Mouse (Mus musculus) heart, embryonic 13.5 days (tissue): ENCODE data around the gene Serinc1. TPM values are rescaled to one million over a fixed set of nuclear protein-coding genes. Genes with fewer than 3 reads are reported as not detected.

ENCODE experiments used
- ATAC-seq: fragments of 200-750 bp; cut with Nextera tagmentation; 2 replicates; pipeline ENCODE4 v1.8.0; 2017; ENCODE audit warnings: moderate TSS enrichment; ENCODE audit not compliant: insufficient number of reproducible peaks, low FRiP score, low TSS enrichment; ENCODE audit errors: extremely low read depth
- H3K27ac ChIP-seq: fragments of 300-500 bp; sonication (generic); replicated peaks from 2 replicates; pipeline ENCODE4 v1.5.1; 2015; ENCODE audit warnings: moderate library complexity, mild to moderate bottlenecking, inconsistent platforms
- H3K27me3 ChIP-seq: fragments of 300-500 bp; sonication (generic); replicated peaks from 2 replicates; pipeline ENCODE4 v1.6.1; 2015; ENCODE audit warnings: mild to moderate bottlenecking, inconsistent platforms
- H3K36me3 ChIP-seq: fragments of 300-500 bp; sonication (generic); 2 replicates; pipeline ENCODE4 v1.6.1; 2015; ENCODE audit warnings: mild to moderate bottlenecking, inconsistent platforms
- H3K4me1 ChIP-seq: fragments of 300-500 bp; sonication (generic); 2 replicates; pipeline ENCODE4 v1.6.1; 2015; ENCODE audit warnings: inconsistent platforms
- H3K4me2 ChIP-seq: fragments of 300-500 bp; sonication (generic); 2 replicates; pipeline ENCODE4 v1.6.1; 2015; ENCODE audit warnings: inconsistent platforms, mild to moderate bottlenecking, moderate library complexity
- H3K4me3 ChIP-seq: fragments of 300-500 bp; sonication (generic); 2 replicates; pipeline ENCODE4 v1.5.1; 2015; ENCODE audit warnings: moderate library complexity, mild to moderate bottlenecking, inconsistent platforms
- H3K9ac ChIP-seq: fragments of 300-500 bp; sonication (generic); 2 replicates; pipeline ENCODE4 v1.6.1; 2015; ENCODE audit warnings: inconsistent platforms, mild to moderate bottlenecking, moderate library complexity
- H3K9me3 ChIP-seq: fragments of 300-500 bp; sonication (generic); 2 replicates; pipeline ENCODE4 v1.6.1; 2016; ENCODE audit warnings: inconsistent platforms
- WGBS: fragments of 180-500 bp; shearing (Covaris S2); methylation state at CpG from one replicate; pipeline ENCODE4 v1.1.7; 2015; ENCODE audit warnings: mixed read lengths; 5-methylcytosine and 5-hydroxymethylcytosine counted together
- polyA plus RNA-seq: library from polyadenylated mRNA; unstranded; fragments of >200 nt; fragmentation: Nextera tagmentation; extraction: Ambion mirVana; gene quantifications from 2 replicates; pipeline ENCODE4 v1.2.1, GENCODE M21; 2015

Gene Serinc1
- polyA plus RNA-seq, 1 experiment from 2014 or later, result 144 TPM

DNA sequence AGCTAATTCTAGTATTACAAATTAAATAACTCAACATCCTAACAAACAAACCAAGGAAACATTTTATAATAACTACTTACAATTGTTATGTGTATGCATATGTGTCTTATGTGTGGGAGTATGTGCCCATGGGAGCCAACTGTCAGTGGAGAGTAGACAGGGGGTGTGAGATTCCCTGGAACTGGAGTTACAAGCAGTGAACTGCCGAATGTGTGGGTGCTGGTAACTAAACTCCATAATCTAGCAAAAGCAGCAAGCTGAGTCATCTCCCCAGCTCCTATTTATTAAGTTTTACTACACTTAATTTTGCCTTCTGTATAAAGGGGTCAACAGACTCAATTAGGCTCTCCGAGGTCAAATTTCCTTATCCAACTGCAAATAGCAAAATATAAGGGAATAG, 1.3 kb downstream of the Serinc1 start:
- Histone ChIP-seq H3K9ac (peak overlapping the region; percentile 96), H3K36me3 (peaks cover 16% of the 10 kb centered on the region), H3K4me1 (peaks cover 37% of the 10 kb centered on the region), H3K4me2 (peak overlapping the region; percentile 82), H3K27ac (no peak overlapping the region), H3K27me3 (no peaks in the 10 kb centered on the region), H3K4me3 (peak overlapping the region; percentile 96), H3K9me3 (no peaks in the 10 kb centered on the region)
- ATAC-seq, result no peak
- WGBS, result 57% methylated on average over 2 of the region's 2 CpGs

DNA sequence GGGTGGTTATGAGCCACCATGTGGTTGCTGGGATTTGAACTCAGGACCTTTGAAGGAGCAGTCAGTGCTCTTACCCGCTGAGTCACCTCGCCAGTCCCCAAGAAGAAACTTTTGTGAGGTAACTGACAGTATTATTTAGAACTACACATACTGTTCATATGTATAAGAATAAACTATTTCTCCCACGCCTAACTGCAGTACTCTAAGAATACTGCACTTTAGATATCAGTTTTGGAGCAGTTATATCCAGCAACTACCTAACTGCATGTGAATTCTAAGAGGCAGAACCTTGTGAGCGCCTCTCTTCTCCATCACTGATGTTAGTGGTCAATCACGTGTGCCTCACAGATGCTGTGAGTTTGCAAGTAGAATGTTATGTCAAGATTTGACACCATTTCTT, 5.9 kb downstream of the Serinc1 start:
- H3K9me3 ChIP-seq, result peaks cover 4% of the 10 kb centered on the region
- no peaks in the 10 kb centered on the region for H3K27me3 ChIP-seq
- no peak for ATAC-seq
- H3K4me1 ChIP-seq, result peaks cover 36% of the 10 kb centered on the region
- peaks cover 57% of the 10 kb centered on the region for H3K36me3 ChIP-seq
- no peak overlapping the region for H3K27ac ChIP-seq
- 87% methylated on average over 5 of the region's 5 CpGs for WGBS
- no peak overlapping the region for H3K4me2 ChIP-seq
- H3K9ac ChIP-seq, result no peak overlapping the region
- H3K4me3 ChIP-seq, result no peak overlapping the region

DNA sequence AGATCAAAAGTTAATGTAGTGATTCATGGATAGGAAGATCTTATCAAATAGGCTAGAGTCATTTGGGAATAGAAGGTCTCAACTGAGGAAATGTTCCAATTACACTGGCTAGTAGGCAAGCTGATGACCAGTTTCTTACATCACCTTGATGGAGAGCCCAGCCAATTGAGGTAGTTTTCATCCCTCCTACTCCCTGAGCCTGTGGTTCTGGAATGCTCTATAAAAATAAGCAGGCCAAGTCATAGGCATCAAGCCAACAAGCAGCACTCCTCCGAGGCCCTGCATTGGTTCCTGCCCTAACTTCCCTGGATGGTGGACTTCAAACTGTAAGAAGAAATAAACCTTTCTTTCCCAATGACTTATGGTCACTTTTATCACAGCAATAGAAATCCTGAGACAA, 17.1 kb downstream of the Serinc1 start:
- no peak for ATAC-seq
- peaks cover 83% of the 10 kb centered on the region for H3K36me3 ChIP-seq
- 85% methylated on average over 1 of the region's 1 CpGs for WGBS
- H3K4me3 ChIP-seq, result no peak overlapping the region
- no peak overlapping the region for H3K9ac ChIP-seq
- H3K27ac ChIP-seq, result no peak overlapping the region
- no peak overlapping the region for H3K4me2 ChIP-seq
- no peaks in the 10 kb centered on the region for H3K9me3 ChIP-seq
- H3K4me1 ChIP-seq, result no peaks in the 10 kb centered on the region
- H3K27me3 ChIP-seq, result no peaks in the 10 kb centered on the region

DNA sequence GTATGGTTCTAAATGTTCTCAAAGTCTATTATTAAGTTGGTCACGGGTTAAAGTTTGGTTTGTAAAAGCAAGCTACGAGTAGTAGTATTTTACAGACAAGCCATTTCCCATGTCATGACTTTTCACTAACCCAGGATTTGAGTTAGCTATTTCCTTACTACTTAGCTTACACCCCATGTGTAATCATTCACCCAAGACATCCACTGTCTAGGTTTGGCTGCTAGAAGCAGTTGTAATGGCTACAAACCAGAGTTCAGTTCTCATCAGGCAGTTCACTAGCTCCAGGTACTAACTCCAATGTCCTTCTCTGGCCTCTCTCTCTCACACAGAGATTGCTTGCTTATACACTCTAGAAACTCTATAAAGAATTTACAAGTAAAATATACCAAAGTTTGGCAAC, 17.7 kb downstream of the Serinc1 start:
- H3K27ac ChIP-seq, result no peak overlapping the region
- no peak for ATAC-seq
- H3K9ac ChIP-seq, result no peak overlapping the region
- 90% methylated on average over 2 of the region's 2 CpGs for WGBS
- no peak overlapping the region for H3K4me2 ChIP-seq
- peaks cover 82% of the 10 kb centered on the region for H3K36me3 ChIP-seq
- no peak overlapping the region for H3K4me3 ChIP-seq
- H3K4me1 ChIP-seq, result no peaks in the 10 kb centered on the region
- H3K9me3 ChIP-seq, result no peaks in the 10 kb centered on the region
- H3K27me3 ChIP-seq, result no peaks in the 10 kb centered on the region

DNA sequence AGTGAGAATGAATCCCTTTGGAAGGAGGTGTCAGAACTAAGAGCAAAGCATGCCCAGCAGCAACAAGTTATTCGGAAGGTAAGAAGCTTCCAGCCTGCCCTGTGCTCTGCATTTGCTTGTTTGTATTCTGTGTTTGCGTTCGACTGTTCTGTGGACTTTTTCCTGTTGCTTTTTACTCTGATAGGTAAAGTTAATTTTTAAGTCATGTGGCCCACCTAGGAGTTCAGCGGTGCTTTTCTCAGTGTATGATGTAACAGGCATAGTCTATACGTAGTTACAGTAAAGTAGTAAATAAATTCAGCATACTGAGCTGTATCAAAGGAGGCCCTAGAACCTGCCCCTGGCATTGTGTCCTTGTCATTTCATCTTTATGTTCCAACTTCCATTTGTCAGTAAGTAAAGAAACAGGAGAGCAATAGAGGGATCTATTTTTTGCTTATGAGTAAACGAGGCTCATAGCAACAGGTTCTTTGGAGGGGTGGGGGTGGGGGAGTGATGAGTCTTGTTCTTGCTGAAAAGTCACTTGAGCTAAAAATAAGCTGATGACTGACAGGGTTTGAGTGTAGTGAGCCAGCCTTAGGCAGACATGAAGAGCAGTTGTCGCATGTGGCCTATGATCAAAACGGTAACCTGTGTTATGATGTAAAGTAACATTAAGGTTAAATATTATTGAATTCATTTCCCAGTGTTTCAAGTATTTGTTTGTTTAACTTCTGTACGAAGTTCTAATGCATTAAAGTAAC, 32.7 kb downstream of the Serinc1 start:
- no peak for ATAC-seq
- Histone ChIP-seq H3K4me1 (peaks cover 32% of the 10 kb centered on the region), H3K27me3 (no peaks in the 10 kb centered on the region), H3K4me2 (peak overlapping the region; percentile 59), H3K9me3 (no peaks in the 10 kb centered on the region), H3K4me3 (no peak overlapping the region), H3K9ac (0 out of 2 replicates have a peak overlapping the region, but pooled peaks have one; percentile 34), H3K27ac (peak overlapping the region; percentile 88), H3K36me3 (peaks cover 32% of the 10 kb centered on the region)
- WGBS, result 52% methylated on average over 9 of the region's 9 CpGs

DNA sequence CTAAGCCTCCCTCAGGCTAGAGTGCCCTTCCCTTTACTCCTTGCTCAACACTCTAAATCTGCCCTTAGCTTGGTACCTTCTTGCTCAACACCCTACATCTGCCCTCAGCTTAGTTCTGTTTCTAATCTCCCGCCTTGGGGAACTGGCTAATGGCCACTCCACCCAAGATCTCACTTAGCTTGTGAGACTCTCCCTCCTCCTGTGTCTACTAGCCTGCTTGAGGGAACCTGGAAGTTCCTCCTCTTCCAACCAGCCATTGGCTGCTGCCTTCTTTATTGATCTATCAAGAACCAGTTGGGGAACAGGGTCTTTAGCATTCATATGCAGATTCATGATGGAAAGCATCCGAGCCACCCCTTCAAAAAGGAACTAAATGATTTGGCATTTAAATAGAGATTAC, 40.3 kb downstream of the Serinc1 start:
- Histone ChIP-seq H3K4me1 (peaks cover 39% of the 10 kb centered on the region), H3K4me2 (no peak overlapping the region), H3K4me3 (no peak overlapping the region), H3K9ac (no peak overlapping the region), H3K36me3 (peaks cover 21% of the 10 kb centered on the region), H3K9me3 (no peaks in the 10 kb centered on the region), H3K27ac (no peak overlapping the region), H3K27me3 (no peaks in the 10 kb centered on the region)
- ATAC-seq, result no peak
- WGBS, result 91% methylated on average over 2 of the region's 2 CpGs

DNA sequence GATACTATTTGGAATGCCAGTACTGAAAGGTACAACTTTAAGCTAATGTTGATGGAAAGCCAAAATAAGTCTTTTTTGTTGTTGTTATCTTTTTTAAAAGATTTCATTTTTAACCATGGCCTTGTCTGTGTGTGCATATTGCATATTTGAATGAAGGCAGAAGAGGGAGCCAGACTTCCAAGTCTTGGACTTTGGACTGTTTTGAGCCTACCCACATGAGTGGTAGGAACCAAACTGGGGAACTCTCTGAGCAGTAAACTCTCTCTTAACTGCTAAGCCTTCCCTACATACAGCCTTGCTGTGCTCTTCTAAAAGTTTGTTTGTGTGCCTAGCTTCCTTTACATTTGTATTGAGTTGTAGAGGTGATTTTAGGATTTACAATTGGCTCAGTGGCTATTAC, 43.7 kb downstream of the Serinc1 start:
- Histone ChIP-seq H3K9me3 (no peaks in the 10 kb centered on the region), H3K27ac (no peak overlapping the region), H3K4me3 (0 out of 2 replicates have a peak overlapping the region, but pooled peaks have one; percentile 96), H3K27me3 (no peaks in the 10 kb centered on the region), H3K4me1 (peaks cover 35% of the 10 kb centered on the region), H3K36me3 (peaks cover 7% of the 10 kb centered on the region), H3K4me2 (peak overlapping the region; percentile 73), H3K9ac (no peak overlapping the region)
- ATAC-seq, result no peak

DNA sequence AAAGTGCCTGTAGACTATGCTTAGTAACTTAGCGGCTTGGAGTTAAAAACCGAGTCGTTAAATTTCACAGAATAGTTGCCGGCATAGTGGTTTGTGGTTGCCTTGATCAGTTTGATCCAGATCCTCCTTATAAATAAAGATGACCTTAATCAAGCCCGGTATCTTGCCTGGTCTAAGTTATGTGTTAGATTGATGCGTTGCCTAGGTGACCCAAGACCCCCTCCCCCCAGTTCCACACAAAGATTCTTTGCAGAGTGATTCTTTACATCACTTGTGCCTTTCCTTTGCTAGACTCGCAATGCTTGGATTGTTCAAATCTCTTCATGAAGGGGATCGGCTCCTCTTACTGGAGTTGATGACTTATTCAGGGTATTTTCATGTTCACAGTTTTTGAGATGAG, 45.1 kb downstream of the Serinc1 start:
- 0 out of 2 replicates have a peak, but pooled peaks cover 3% of the 10 kb centered on the region for H3K36me3 ChIP-seq
- H3K27me3 ChIP-seq, result no peaks in the 10 kb centered on the region
- no peaks in the 10 kb centered on the region for H3K9me3 ChIP-seq
- peak overlapping the region; percentile 96 for H3K4me3 ChIP-seq
- H3K9ac ChIP-seq, result peak overlapping the region; percentile 98
- peak overlapping the region; percentile 73 for H3K4me2 ChIP-seq
- peak overlapping the region; percentile 96; the same call in 1 of the 2 replicates for H3K27ac ChIP-seq
- ATAC-seq, result no peak
- H3K4me1 ChIP-seq, result peaks cover 35% of the 10 kb centered on the region
- under 1% methylated on average over 8 of the region's 8 CpGs for WGBS

DNA sequence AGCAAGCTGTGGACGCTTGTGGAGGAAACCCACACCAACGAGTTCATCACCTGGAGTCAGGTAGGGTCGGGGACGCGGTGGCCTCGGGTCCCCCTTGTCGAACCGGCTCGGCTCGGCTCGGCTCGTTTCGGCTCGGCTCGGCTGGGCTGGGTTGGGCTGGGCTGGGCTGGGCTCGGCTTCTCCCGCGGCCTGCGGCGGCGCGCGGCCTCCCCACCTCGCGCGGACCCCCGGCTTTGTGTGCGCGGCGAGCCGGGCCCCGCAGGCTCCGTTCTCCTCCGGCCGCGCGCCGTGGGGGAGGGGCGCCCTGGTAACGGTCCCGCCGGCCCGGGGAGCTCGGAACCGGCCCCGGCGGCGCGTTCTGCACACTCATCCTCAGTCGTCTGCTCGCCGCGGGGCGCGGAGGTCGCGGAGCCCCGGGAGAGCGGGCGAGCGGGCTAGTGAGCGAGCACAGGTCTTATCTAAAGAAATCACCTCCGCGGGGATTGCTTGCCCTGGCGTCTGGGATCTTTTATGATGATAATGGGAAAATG, 45.7 kb downstream of the Serinc1 start:
- ATAC-seq, result peak; percentile 56
- Histone ChIP-seq H3K4me2 (peak overlapping the region; percentile 73), H3K27me3 (no peaks in the 10 kb centered on the region), H3K9ac (peak overlapping the region; percentile 98), H3K27ac (peak overlapping the region; percentile 96), H3K36me3 (no peaks in the 10 kb centered on the region), H3K9me3 (no peaks in the 10 kb centered on the region), H3K4me3 (peak overlapping the region; percentile 96), H3K4me1 (peaks cover 33% of the 10 kb centered on the region)
- WGBS, result under 1% methylated on average over 62 of the region's 65 CpGs

DNA sequence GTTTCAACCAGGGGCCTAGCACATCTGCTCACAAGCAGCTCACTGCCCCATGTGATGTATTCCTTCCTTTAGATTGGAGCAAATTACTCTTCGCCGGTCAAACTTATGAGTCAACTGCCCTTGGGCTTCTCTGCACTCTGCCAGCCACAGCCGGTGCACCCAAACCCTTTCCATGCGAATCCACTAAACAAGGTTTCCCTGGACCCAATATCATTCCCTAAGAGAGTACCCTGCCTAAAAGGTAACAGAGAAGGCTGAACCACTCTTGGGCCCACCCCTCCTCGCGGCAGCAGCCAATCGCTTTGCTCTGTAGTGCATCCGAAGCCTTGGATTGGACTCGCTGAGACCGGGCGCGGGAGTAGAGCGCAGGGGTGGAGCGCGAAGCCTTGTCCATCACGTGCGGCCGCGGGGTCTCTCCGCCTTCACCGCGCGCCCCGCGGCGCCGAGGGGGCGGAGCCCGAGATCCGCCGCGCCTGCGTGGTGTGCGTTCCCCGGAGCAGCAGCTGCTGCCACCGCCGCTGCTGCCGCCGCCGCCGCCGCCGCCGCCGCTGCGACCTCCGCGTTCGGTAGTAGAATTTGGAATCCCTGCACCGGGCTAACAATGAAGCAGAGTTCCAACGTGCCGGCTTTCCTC, 46.3 kb downstream of the Serinc1 start, which contains the start of gene Hsf2:
Gene Hsf2 (plus strand): TSS at position 478 of the 634 bp plus-strand sequence.
- under 1% methylated on average over 52 of the region's 52 CpGs for WGBS
- peak; percentile 99 for ATAC-seq

DNA sequence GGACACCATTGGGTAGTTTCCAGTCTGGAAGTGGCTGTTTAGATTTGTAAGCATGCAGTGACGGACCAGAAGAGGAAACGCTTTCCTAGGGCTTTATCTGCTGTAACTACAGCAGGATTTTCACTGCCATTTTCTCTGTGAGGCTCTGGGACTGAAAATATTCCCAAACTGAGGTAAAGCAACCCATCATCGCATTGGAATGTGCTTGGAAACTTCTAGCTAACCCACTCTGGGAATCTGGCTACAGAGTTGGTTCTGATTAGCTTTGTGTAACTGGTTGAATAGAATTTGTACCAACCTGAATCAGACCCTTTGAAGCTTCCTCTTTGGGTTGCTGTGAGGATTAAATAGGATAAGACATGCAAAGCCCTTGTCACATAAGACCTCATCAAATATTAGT, 47.6 kb downstream of the Serinc1 start:
- Histone ChIP-seq H3K27me3 (no peaks in the 10 kb centered on the region), H3K4me3 (no peak overlapping the region), H3K9ac (no peak overlapping the region), H3K4me1 (peaks cover 22% of the 10 kb centered on the region), H3K36me3 (no peaks in the 10 kb centered on the region), H3K9me3 (no peaks in the 10 kb centered on the region), H3K4me2 (no peak overlapping the region), H3K27ac (no peak overlapping the region)
- 53% methylated on average over 3 of the region's 3 CpGs for WGBS
- ATAC-seq, result no peak

More for the DNA sequence above, 46.3 kb downstream of the Serinc1 start, which contains the start of gene Hsf2:
- Histone ChIP-seq H3K4me3 (peak within 1 kb of the TSS; percentile 96), H3K4me2 (peak within 1 kb of the TSS; percentile 73), H3K9ac (peak within 1 kb of the TSS; percentile 98), H3K27me3 (no peaks in the 10 kb centered on the region), H3K27ac (peak within 1 kb of the TSS; percentile 96), H3K9me3 (no peaks in the 10 kb centered on the region), H3K36me3 (no peaks in the 10 kb centered on the region), H3K4me1 (peaks cover 32% of the 10 kb centered on the region)
